Mouse (Mus musculus) spleen, embryonic (tissue): ENCODE data around the gene Shc1.

Experiments used
- CTCF ChIA-PET: fragments of 350-600 bp; sonication (Branson Sonifier 250); formaldehyde crosslinking; loops from one replicate; lab custom pipeline; 2022; lab: Charles Lee

Shc1 gene

GRCm38 (mm10) chr3:89418170-89418860, at the start of gene Shc1, which contains the start of gene Cks1b:
Gene Shc1 (plus strand): TSS chr3:89418443.
Gene Cks1b (minus strand): TSS chr3:89418383.
- CTCF ChIA-PET = no interaction called here

- CTCF ChIA-PET = interaction anchor here (0.7 kb wide), 1 partner anchor 819 kb away, joined by 3 read pairs; no protein-coding TSS in a partner anchor
These were observed 44.5 kb upstream of the Shc1 start for GRCm38 (mm10) chr3:89373581-89374231.

GRCm38 (mm10) chr3:89377831-89378230, 40.4 kb upstream of the Shc1 start:
- CTCF ChIA-PET = interaction anchor here (0.6 to 0.7 kb wide), 4 partner anchors 23 to 111 kb away, joined by 3 to 8 read pairs (median 6); no protein-coding TSS in a partner anchor

DNA sequence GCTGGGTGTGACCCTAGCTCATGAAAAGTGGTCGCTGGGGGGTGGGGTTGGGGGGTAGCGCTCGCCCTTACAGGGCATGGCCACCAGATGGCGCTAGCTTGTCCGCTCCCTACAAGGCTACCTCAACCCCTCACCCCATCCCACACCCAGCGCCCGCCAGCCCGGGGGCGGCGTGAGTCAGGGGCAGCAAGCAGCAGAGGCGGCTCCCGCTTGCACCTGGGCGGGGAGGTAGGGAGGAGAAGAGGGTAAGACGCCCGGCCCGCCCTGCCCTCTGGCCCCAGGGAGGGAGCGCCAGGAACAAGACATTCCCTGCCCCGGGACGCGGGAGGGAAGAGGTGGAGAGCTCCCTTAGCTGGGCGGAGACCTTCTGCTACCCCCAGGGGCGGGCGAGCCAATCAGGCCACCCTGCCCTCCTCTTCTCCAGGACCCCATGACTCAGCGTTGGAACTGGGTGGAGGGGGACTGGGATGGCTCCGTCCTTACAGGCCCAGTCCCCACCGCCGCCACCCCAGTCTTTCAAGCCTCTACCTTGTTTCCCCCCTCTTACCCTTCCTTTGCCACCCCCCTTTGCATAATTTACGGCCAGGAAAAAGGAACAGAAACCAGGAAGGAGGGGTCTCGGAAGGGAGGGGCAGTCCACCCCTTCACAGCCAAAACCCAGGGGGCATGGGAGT, 39.7 kb upstream of the Shc1 start:
- CTCF ChIA-PET = interaction anchor here (0.6 to 0.7 kb wide), 4 partner anchors 24 to 112 kb away, joined by 3 to 8 read pairs (median 6); no protein-coding TSS in a partner anchor

DNA sequence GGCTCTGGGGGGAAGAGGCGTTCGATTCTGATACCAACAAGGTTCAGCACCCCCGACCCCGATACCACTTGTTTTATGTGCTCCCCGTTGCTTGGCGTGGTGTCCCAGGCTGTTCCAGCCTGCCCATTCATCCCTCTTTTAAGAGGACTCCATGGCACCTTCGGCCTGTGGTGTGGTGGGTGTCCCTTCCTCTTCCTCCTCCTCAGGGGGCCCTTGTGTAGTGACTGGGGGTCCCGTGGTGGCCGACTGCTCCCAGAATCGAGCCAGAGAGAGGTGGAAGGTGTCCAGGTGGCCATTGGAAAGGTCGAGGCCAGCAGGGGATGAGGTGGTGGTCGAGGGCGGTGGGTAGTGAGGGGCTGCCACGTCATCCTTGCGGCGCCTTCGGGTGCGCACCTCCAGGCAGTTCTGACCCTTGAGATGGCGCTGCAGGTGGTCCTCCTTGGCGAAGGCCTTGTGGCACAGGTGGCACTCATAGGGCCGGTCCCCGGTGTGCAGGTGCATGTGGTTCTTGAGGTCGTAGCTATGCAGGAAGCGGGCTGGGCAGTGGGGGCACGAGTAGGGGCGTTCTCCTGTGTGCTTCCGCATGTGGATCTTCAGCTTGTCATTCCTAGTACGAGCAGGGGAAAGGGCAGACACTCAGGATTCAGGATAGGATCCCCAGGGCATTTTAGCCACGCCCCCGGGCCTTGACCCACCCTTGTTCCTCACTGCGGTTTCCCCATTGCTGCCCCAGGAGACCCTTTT, 38.7 kb upstream of the Shc1 start:
- CTCF ChIA-PET = interaction anchor here (1.7 kb wide), 1 partner anchor 17 kb away, joined by 5 read pairs; no protein-coding TSS in a partner anchor

DNA sequence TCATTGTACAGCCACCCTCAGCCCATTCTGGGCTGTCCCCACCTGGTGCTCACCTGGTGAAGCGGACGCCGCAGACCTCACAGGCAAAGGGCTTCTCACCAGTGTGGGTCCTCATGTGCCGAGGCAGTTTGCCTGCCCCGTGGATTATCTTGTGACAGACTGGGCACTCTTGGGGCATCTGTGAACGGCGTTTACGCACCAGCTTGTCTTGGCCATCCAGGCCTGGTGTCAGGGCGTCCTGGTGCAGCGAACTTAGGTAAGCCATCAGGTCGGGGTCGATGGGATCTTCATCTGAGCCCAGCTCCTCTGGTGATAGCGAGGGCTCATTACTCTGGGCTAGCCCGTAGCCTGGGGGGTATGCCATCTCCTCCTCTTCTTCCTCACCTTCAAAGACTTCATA, 38.0 kb upstream of the Shc1 start:
- CTCF ChIA-PET = interaction anchor here (1.7 kb wide), 1 partner anchor 16 kb away, joined by 5 read pairs; no protein-coding TSS in a partner anchor

- CTCF ChIA-PET = interaction anchor here (1.7 kb wide), 1 partner anchor 15 kb away, joined by 5 read pairs; no protein-coding TSS in a partner anchor
These were observed 37.5 kb upstream of the Shc1 start for GRCm38 (mm10) chr3:89380711-89381110.

DNA sequence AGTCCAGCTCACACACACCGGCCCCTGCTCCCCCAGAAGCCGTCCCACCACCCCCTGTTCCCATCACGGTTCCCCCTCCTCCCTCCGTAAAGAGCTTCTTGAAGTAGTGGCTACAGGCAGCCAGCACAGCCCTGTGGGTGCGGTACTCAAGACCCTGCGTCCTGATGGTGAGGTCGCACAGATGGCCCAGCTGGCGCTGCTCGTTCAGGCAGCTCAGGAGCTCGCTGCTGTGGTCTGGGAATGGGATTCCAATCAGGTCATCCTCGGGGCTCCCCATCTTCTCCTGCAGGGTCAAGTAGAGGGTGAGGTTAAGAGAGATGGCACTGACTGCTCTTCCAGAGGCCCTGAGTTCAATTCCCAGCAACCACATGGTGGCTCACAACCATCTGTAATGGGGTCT, 37.0 kb upstream of the Shc1 start:
- CTCF ChIA-PET = no interaction called here

DNA sequence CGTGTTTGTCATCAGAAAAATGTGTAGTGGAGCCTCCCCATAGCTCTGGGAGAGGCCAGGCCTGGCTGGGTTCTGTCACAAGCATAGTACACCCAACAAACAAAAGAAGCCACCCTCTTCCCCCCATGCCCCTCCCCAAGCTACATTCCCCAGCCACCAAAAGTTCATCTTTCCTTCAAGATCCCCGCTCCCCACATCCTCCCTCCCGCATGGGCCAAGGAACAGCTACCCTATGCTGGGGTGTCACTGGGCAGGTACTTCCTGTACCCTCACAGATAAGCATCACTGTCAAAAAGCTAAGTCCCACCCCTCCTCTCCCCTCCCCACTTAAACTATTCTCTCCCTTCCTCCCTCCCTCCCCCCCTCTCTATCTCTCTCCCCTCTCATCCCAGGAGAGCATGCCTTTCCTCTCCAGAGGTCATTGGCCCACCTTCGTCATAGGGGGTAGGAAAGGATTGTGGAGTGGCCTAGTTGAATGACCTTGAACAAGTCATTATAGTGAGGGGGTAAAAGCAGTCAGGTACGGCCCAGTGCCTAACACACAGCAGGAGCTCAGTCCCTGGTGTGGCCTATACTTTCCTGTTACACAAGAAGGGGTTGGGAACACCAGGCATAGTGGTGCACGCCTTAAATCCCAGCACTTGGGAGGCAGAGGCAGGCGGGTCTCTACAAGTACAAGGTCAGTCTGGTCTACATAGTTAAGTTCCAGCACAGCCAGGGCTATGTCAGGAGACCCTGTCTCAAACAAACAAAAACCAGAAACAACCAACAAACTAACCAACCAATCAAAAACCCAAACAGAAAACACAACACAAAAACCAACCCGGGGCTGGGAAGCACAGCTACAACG, 36.0 kb upstream of the Shc1 start:
- CTCF ChIA-PET = interaction anchor here (1.0 kb wide), 1 partner anchor 9 kb away, joined by 4 read pairs; no protein-coding TSS in a partner anchor

- CTCF ChIA-PET = interaction anchor here (1.0 kb wide), 1 partner anchor 9 kb away, joined by 4 read pairs; no protein-coding TSS in a partner anchor
These were observed 35.3 kb upstream of the Shc1 start for GRCm38 (mm10) chr3:89382950-89383349.

GRCm38 (mm10) chr3:89383651-89384255, 34.5 kb upstream of the Shc1 start:
- CTCF ChIA-PET = interaction anchor here (1.1 kb wide), 1 partner anchor 9 kb away, joined by 3 read pairs; no protein-coding TSS in a partner anchor

GRCm38 (mm10) chr3:89384331-89385076, 33.7 kb upstream of the Shc1 start:
- CTCF ChIA-PET = interaction anchor here (0.6 to 1.1 kb wide), 7 partner anchors 8 to 75 kb away, joined by 3 to 7 read pairs (median 4); no protein-coding TSS in a partner anchor

DNA sequence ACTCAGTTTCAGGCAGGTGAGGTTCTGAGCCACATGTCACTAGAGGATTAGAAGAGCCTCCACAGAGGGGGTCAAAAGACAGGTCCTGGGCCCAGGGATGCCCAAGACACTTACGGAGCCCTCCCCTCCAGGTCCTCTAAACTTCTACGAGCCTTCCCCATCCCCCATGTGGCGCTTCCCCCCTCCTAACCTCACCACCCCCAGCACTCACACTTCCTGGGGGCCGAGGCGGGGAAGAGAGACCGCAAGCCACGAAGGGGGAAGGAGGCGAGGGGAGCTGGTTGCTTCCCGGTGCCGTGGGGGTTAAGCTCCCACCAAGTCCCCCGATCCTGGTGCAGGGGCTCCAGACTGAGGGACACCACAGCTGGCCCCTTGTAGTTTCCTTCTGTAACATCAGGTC, 32.8 kb upstream of the Shc1 start:
- CTCF ChIA-PET = interaction anchor here (0.6 to 1.0 kb wide), 6 partner anchors 11 to 74 kb away, joined by 3 to 5 read pairs (median 4); no protein-coding TSS in a partner anchor

GRCm38 (mm10) chr3:89386438-89387420, 31.5 kb upstream of the Shc1 start:
- CTCF ChIA-PET = interaction anchor here (0.6 kb wide), 1 partner anchor 64 kb away, joined by 3 read pairs; no protein-coding TSS in a partner anchor

GRCm38 (mm10) chr3:89387632-89388031, 30.6 kb upstream of the Shc1 start:
- CTCF ChIA-PET = no interaction called here

- CTCF ChIA-PET = no interaction called here
These were observed 29.9 kb upstream of the Shc1 start for GRCm38 (mm10) chr3:89388134-89388881.
